Mouse (Mus musculus) myocyte (in vitro differentiated cells): ENCODE data around the gene Slc12a4.

Experiments
- CEBPB ChIP-seq: IDR thresholded peaks from 2 replicates; pipeline ENCODE4 v1.6.1; 2011; ENCODE audit warnings: mild to moderate bottlenecking, moderate library complexity; ENCODE audit not compliant: poor library complexity, insufficient read depth, severe bottlenecking
- MAX ChIP-seq: IDR thresholded peaks from one replicate; pipeline ENCODE4 v1.6.1; 2011; ENCODE audit warnings: low read depth, mild to moderate bottlenecking, control low read depth
- MYOD1 ChIP-seq, 3 experiments: IDR thresholded peaks; one replicate each; pipeline ENCODE4 v1.6.1; 2011; ENCODE audit warnings: control low read depth in 2 of 3, low read depth in 2 of 3, mild to moderate bottlenecking in 2 of 3, moderate library complexity in 1 of 3; ENCODE audit not compliant: insufficient read length in 2 of 3, control insufficient read depth in 1 of 3
- MYOG ChIP-seq, 3 experiments: IDR thresholded peaks; one replicate each; pipeline ENCODE4 v1.6.1; 2011; ENCODE audit warnings: control low read depth in 2 of 3, low read depth in 2 of 3, mild to moderate bottlenecking in 2 of 3; ENCODE audit not compliant: insufficient read length in 2 of 3, control insufficient read depth in 1 of 3, insufficient read depth in 1 of 3
- POLR2A ChIP-seq: IDR thresholded peaks from one replicate; pipeline ENCODE4 v1.6.1; 2011; ENCODE audit warnings: low read depth, mild to moderate bottlenecking, control low read depth, moderate library complexity; ENCODE audit not compliant: insufficient read length
- POLR2AphosphoS2 ChIP-seq: IDR thresholded peaks from one replicate; pipeline ENCODE4 v1.6.1; 2011; ENCODE audit warnings: low read depth, control low read depth; ENCODE audit not compliant: insufficient read length
- TCF12 ChIP-seq: IDR thresholded peaks from one replicate; pipeline ENCODE4 v1.6.1; 2011; ENCODE audit warnings: mild to moderate bottlenecking, control low read depth; ENCODE audit not compliant: poor library complexity, insufficient read depth, severe bottlenecking
- USF1 ChIP-seq: IDR thresholded peaks from one replicate; pipeline ENCODE4 v1.6.1; 2011; ENCODE audit warnings: low read depth, mild to moderate bottlenecking, control low read depth, moderate library complexity

DNA sequence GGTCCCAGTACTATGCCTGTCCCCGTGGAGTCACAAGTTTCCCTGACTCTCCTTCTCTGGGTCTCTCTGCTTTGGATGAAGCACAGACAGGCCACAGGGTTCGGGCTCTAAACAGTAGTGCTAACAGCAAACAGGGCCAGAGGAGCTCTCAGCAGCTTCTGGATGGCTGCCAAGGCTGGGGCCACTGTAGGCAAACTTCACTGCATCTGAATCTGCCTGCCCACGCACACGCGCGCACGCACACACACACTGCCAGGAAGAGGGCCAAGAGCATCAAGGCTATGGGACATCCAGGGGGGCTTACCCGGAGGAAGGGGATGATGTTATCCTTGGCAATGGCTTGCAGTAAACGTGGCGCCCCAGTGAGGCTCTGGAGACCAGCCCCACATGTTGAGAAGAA lies 16.5 kb downstream of the Slc12a4 start:
- TF ChIP-seq MYOD1 (IDR thresholded peaks at IDR 0.05; ENCODE audit: control insufficient read depth in 1 of 3, insufficient read length in 2 of 3, low read depth in 2 of 3) (no peak), CEBPB (no peak), TCF12 (no peak), POLR2A (no peak), MYOG (IDR thresholded peaks at IDR 0.05; ENCODE audit: control insufficient read depth in 1 of 3, insufficient read depth in 1 of 3, insufficient read length in 2 of 3, low read depth in 2 of 3) (no peak), MAX (no peak), USF1 (no peak), POLR2AphosphoS2 (no peak)
